Mouse (Mus musculus): ENCODE measurements at regions not wholly inside any gene's neighbourhood (a gene's known extent, or its start where the extent isn't known, plus 50 kb on each side); places are given as distances from the start of the nearest gene placed in this dataset.

DNA sequence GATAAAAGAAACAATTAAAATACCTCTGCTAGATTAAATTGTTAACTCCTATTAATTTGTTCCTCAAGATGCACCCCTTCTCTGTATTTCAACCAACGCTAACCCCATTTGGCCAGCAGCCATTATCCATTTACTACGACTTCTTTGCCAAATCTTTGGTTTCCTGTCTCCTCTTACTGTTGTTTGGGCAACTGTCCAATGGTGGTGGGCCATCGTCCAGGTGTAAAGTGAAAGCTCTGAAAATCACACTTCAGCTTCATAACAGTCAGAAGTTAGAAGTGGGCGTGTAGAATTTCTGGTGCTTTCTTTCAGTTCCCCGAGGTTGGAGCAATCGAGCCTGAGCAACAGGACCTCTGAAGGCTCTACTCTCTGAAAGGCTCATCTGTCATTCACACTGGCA, 66.8 kb upstream of the Zbtb20 start:
- peak; percentile 9 for DNase-seq (ENCODE audit: low spot score)
- 29% methylated on average over 6 of the region's 6 CpGs for WGBS

DNA sequence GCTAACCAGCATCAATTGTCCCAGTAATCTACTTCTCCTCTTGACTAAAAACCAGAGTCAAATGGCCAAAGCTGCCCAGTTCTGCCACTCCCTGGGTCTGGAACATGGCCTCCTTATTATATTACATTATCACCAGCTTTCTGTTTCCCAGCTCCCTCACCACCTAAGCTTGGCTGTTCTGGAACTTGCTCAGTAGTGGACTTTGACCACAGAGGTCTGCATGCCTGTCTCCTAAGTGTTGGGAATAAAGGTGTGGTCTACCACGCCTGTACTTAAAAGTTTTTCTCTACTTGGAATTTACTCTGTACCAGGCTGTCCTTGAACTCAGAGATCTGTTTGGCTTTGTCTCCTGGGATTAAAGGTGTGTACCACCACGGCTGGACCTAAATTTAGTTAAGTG, 68.1 kb upstream of the Zbtb20 start:
- TF ChIP-seq EP300 (IDR thresholded peaks at IDR 0.05) (no peak), CTCF (IDR thresholded peaks at IDR 0.05) (no peak)
- 77% methylated on average over 2 of the region's 2 CpGs for WGBS
- ATAC-seq (no peak), DNase-seq (ENCODE audit: low spot score) (no peak)
- no peak overlapping the region for H3K9ac ChIP-seq (replicated peaks; ENCODE audit: low read depth)
- no peaks in the 10 kb centered on the region for H3K36me3 ChIP-seq (ENCODE audit: insufficient read depth, low read length)
- no peak overlapping the region for H3K4me3 ChIP-seq (ENCODE audit: low read depth, low read length)
- H3K27me3 ChIP-seq (replicated peaks; ENCODE audit: insufficient read depth, low read length) = no peaks in the 10 kb centered on the region
- H3K4me1 ChIP-seq (ENCODE audit: insufficient read depth, low read depth, low read length) = peaks cover 3% of the 10 kb centered on the region; the same call in 1 of the 2 replicates
- no peak overlapping the region for H3K27ac ChIP-seq (ENCODE audit: low read length)
- no peak overlapping the region for H3K4me2 ChIP-seq (replicated peaks; ENCODE audit: low read depth, low read length)
- no peaks in the 10 kb centered on the region for H3K9me3 ChIP-seq (ENCODE audit: low read length)

More for the DNA sequence above, 66.8 kb upstream of the Zbtb20 start:
- TF ChIP-seq CTCF (IDR thresholded peaks at IDR 0.05) = no peak
- no peak for TF ChIP-seq EP300 (IDR thresholded peaks at IDR 0.05)
- Histone ChIP-seq H3K4me1 (ENCODE audit: insufficient read depth, low read depth, low read length) (peaks cover 3% of the 10 kb centered on the region; the same call in 1 of the 2 replicates), H3K4me3 (ENCODE audit: low read depth, low read length) (no peak overlapping the region), H3K9ac (replicated peaks; ENCODE audit: low read depth) (no peak overlapping the region), H3K36me3 (ENCODE audit: insufficient read depth, low read length) (no peaks in the 10 kb centered on the region), H3K4me2 (replicated peaks; ENCODE audit: low read depth, low read length) (no peak overlapping the region), H3K27me3 (replicated peaks; ENCODE audit: insufficient read depth, low read length) (no peaks in the 10 kb centered on the region), H3K9me3 (ENCODE audit: low read length) (no peaks in the 10 kb centered on the region), H3K27ac (ENCODE audit: low read length) (no peak overlapping the region)
- ATAC-seq = no peak

DNA sequence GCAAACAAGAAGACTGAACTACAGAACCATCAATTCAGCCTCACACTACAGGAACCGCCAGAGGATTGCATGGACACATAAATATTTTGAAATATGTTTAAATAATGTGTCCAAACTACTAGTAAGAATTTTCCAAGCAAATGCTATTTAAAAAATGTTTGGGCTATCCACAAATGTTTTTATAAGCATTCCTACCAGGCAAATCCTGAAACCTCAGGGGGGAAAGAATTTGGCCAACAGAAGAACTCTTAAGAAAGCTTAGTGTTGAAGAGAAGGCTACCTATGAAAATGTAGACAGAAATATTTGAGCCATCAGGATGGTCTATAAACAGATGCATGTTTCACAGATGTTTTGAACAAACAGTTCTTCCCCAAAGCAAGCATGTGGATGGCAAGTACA, 72.1 kb upstream of the Zbtb20 start:
- no peaks in the 10 kb centered on the region for H3K27me3 ChIP-seq (replicated peaks; ENCODE audit: insufficient read depth, low read length)
- H3K9ac ChIP-seq (replicated peaks; ENCODE audit: low read depth) = no peak overlapping the region
- no peak for ATAC-seq
- DNase-seq (ENCODE audit: low spot score) = no peak
- H3K4me1 ChIP-seq (ENCODE audit: insufficient read depth, low read depth, low read length) = no peaks in the 10 kb centered on the region; the same call in 1 of the 2 replicates
- H3K4me3 ChIP-seq (ENCODE audit: low read depth, low read length) = no peak overlapping the region
- no peaks in the 10 kb centered on the region for H3K36me3 ChIP-seq (ENCODE audit: insufficient read depth, low read length)
- WGBS = 31% methylated on average over 1 of the region's 1 CpGs
- TF ChIP-seq CTCF (IDR thresholded peaks at IDR 0.05) (no peak), EP300 (IDR thresholded peaks at IDR 0.05) (no peak)
- H3K4me2 ChIP-seq (replicated peaks; ENCODE audit: low read depth, low read length) = no peak overlapping the region
- no peak overlapping the region for H3K27ac ChIP-seq (ENCODE audit: low read length)
- H3K9me3 ChIP-seq (ENCODE audit: low read length) = no peaks in the 10 kb centered on the region

DNA sequence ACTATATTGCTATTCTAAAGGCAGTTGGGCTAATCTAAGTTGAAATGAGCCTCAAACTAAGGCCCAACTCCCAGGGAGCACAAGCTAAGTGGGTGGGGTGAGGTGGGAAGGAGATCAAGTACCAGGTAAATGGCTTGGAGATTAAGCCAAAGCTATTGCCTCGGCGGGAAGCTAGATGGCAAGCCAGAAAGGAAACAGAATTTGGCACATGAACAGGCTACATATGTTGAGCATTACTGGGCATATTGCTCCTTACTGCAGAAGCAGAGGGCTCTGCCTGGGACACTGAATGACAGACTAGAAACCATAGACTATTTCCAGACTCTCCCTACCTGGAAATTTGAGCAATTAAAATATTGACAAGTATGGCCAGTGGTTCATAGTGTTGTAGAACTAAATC, 83.1 kb upstream of the Zbtb20 start:
- ATAC-seq = no peak
- H3K27ac ChIP-seq (ENCODE audit: low read length) = no peak overlapping the region
- H3K27me3 ChIP-seq (replicated peaks; ENCODE audit: insufficient read depth, low read length) = no peaks in the 10 kb centered on the region
- no peak overlapping the region for H3K4me2 ChIP-seq (replicated peaks; ENCODE audit: low read depth, low read length)
- TF ChIP-seq EP300 (IDR thresholded peaks at IDR 0.05) = no peak
- TF ChIP-seq CTCF (IDR thresholded peaks at IDR 0.05) = no peak
- H3K9ac ChIP-seq (replicated peaks; ENCODE audit: low read depth) = no peak overlapping the region
- H3K4me1 ChIP-seq (ENCODE audit: insufficient read depth, low read depth, low read length) = no peaks in the 10 kb centered on the region
- DNase-seq (ENCODE audit: low spot score) = no peak
- no peak overlapping the region for H3K4me3 ChIP-seq (ENCODE audit: low read depth, low read length)
- H3K9me3 ChIP-seq (ENCODE audit: low read length) = no peaks in the 10 kb centered on the region
- H3K36me3 ChIP-seq (ENCODE audit: insufficient read depth, low read length) = no peaks in the 10 kb centered on the region
- 58% methylated on average over 2 of the region's 2 CpGs for WGBS

DNA sequence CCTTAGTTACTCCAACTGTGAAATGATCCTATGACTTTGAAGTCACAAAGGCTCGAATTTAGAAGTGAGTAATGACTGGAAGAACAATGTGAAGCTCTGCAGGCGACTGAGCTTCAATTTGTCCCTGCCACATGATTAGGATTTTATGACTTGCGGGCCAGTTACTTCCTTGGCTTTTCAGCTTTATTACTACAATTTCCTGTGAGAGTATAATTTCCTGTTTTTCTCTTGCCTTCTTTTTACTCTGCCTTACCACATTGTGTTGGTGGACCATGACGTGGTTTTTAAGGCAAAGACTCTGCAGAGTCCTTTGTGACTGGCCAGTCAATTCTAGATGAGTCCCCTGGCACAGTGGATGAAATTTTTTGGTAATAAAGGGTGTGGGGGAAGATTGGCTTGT, 91.0 kb upstream of the Zbtb20 start:
- H3K9me3 ChIP-seq (ENCODE audit: low read length) = no peaks in the 10 kb centered on the region
- H3K27me3 ChIP-seq (replicated peaks; ENCODE audit: insufficient read depth, low read length) = no peaks in the 10 kb centered on the region
- H3K36me3 ChIP-seq (ENCODE audit: insufficient read depth, low read length) = no peaks in the 10 kb centered on the region
- DNase-seq (ENCODE audit: low spot score) (peak; percentile 23), ATAC-seq (no peak)
- H3K4me3 ChIP-seq (ENCODE audit: low read depth, low read length) = no peak overlapping the region
- no peak overlapping the region for H3K4me2 ChIP-seq (replicated peaks; ENCODE audit: low read depth, low read length)
- no peaks in the 10 kb centered on the region for H3K4me1 ChIP-seq (ENCODE audit: insufficient read depth, low read depth, low read length)
- H3K9ac ChIP-seq (replicated peaks; ENCODE audit: low read depth) = no peak overlapping the region
- H3K27ac ChIP-seq (ENCODE audit: low read length) = no peak overlapping the region
- 37% methylated on average over 4 of the region's 4 CpGs for WGBS
- no peak for TF ChIP-seq CTCF (IDR thresholded peaks at IDR 0.05)
- TF ChIP-seq EP300 (IDR thresholded peaks at IDR 0.05) = peak; percentile 46; the same call in 1 of the 2 replicates

DNA sequence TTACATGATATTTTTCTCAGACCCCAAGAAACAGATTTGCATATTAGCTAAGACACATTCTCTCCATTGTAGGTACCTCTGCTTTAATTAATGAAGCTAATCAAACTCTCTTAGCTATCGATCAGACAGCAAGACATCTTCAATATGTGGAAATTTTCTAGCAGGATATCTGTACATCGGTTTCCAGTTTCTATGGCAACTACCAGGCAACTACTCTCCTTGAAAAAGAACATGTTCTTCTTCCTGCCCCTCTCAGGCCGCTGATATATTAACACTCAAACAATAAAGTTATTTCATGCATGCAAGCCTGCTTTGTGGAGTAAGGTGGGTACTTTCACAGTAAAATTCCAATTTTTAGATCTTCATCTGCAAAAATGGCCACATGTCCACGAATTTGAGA, 91.7 kb upstream of the Zbtb20 start:
- TF ChIP-seq EP300 (IDR thresholded peaks at IDR 0.05) (no peak), CTCF (IDR thresholded peaks at IDR 0.05) (no peak)
- H3K4me2 ChIP-seq (replicated peaks; ENCODE audit: low read depth, low read length) = no peak overlapping the region
- H3K9me3 ChIP-seq (ENCODE audit: low read length) = no peaks in the 10 kb centered on the region
- H3K27me3 ChIP-seq (replicated peaks; ENCODE audit: insufficient read depth, low read length) = no peaks in the 10 kb centered on the region
- no peak overlapping the region for H3K27ac ChIP-seq (ENCODE audit: low read length)
- DNase-seq (ENCODE audit: low spot score) = no peak
- H3K9ac ChIP-seq (replicated peaks; ENCODE audit: low read depth) = no peak overlapping the region
- H3K4me3 ChIP-seq (ENCODE audit: low read depth, low read length) = no peak overlapping the region
- no peaks in the 10 kb centered on the region for H3K4me1 ChIP-seq (ENCODE audit: insufficient read depth, low read depth, low read length)
- 59% methylated on average over 4 of the region's 4 CpGs for WGBS
- ATAC-seq = no peak
- no peaks in the 10 kb centered on the region for H3K36me3 ChIP-seq (ENCODE audit: insufficient read depth, low read length)

DNA sequence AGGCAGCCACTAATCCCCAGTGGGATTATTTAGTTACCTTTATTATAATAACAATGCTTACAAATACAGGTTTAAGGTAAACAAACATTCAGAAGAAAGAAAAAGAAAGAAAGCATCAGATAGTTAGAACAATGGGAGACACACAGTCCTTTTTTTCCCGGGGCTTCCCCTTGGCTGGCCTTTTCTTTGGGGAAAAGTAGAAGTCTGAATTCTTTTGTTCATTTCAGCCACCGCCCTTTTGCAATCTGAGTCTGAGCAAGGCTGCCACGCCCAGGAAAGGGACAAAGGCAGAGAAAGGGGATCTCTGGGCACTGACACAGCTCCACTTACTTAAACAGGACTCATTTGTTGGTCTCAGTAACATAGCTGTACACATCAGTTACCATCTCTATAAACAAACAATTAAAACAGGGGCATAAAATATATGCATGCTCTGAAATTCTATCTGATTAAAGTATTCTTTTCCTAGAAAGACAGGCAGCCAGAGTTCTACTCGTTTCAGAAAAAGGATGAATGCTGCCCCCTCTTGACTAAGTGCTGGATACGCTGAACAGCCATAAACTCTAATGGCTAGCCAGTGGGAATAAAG, 93.5 kb upstream of the Zbtb20 start:
- H3K4me2 ChIP-seq (replicated peaks; ENCODE audit: low read depth, low read length) = no peak overlapping the region
- no peaks in the 10 kb centered on the region for H3K4me1 ChIP-seq (ENCODE audit: insufficient read depth, low read depth, low read length)
- TF ChIP-seq CTCF (IDR thresholded peaks at IDR 0.05) (peak; percentile 71), EP300 (IDR thresholded peaks at IDR 0.05) (peak; percentile 79)
- no peaks in the 10 kb centered on the region for H3K9me3 ChIP-seq (ENCODE audit: low read length)
- ATAC-seq = peak; percentile 80
- no peak overlapping the region for H3K9ac ChIP-seq (replicated peaks; ENCODE audit: low read depth)
- no peak overlapping the region for H3K4me3 ChIP-seq (ENCODE audit: low read depth, low read length)
- H3K27ac ChIP-seq (ENCODE audit: low read length) = peak overlapping the region; percentile 1
- DNase-seq (ENCODE audit: low spot score) = peak; percentile 83
- no peaks in the 10 kb centered on the region for H3K27me3 ChIP-seq (replicated peaks; ENCODE audit: insufficient read depth, low read length)
- WGBS = 5% methylated on average over 5 of the region's 5 CpGs
- H3K36me3 ChIP-seq (ENCODE audit: insufficient read depth, low read length) = no peaks in the 10 kb centered on the region
